Mouse (Mus musculus) hindbrain, embryonic 11.5 days (tissue): ENCODE results near the gene Siglecf. TPM values are rescaled to one million over a fixed set of nuclear protein-coding genes. Genes with fewer than 3 reads are reported as not detected.
"Not testable (repeated sequence)": the region's sequence is repeated elsewhere in the genome, so short reads cannot be mapped to it uniquely, and the experiment has no call there.

Experiments
- ATAC-seq: fragments of 200-750 bp; cut with Nextera tagmentation; 2 replicates; pipeline ENCODE4 v1.8.0; 2017; ENCODE audit warnings: mild to moderate bottlenecking, moderate TSS enrichment, moderate library complexity; ENCODE audit not compliant: low FRiP score
- DNase-seq: peaks from one replicate; pipeline ENCODE4 v3.0.0-alpha.2; 2015; ENCODE audit warnings: low spot score
- H3K27ac ChIP-seq: fragments of 300-500 bp; sonication (generic); 2 replicates; pipeline ENCODE4 v1.5.1; 2014; ENCODE audit warnings: mild to moderate bottlenecking, low read depth, low read length
- H3K27me3 ChIP-seq: fragments of 300-500 bp; sonication (generic); 2 replicates; pipeline ENCODE4 v1.6.1; 2014; ENCODE audit warnings: mild to moderate bottlenecking, low read length, moderate library complexity, mixed read lengths; ENCODE audit not compliant: control insufficient read depth, insufficient read depth
- H3K36me3 ChIP-seq: fragments of 300-500 bp; sonication (generic); 2 replicates; pipeline ENCODE4 v1.6.1; 2014; ENCODE audit warnings: mild to moderate bottlenecking, low read length, moderate library complexity, mixed read lengths; ENCODE audit not compliant: control insufficient read depth, insufficient read depth
- H3K4me1 ChIP-seq: fragments of 300-500 bp; sonication (generic); replicated peaks from 2 replicates; pipeline ENCODE4 v1.6.1; 2014; ENCODE audit warnings: low read length, mixed read lengths; ENCODE audit not compliant: control insufficient read depth, insufficient read depth
- H3K4me2 ChIP-seq: fragments of 300-500 bp; sonication (generic); replicated peaks from 2 replicates; pipeline ENCODE4 v1.6.1; 2014; ENCODE audit warnings: mild to moderate bottlenecking, low read depth, low read length
- H3K4me3 ChIP-seq: fragments of 300-500 bp; sonication (generic); 2 replicates; pipeline ENCODE4 v1.5.1; 2014; ENCODE audit warnings: low read depth, low read length
- H3K9ac ChIP-seq: fragments of 300-500 bp; sonication (generic); 2 replicates; pipeline ENCODE4 v1.6.1; 2014; ENCODE audit warnings: low read depth, low read length
- H3K9me3 ChIP-seq: fragments of 300-500 bp; sonication (generic); 2 replicates; pipeline ENCODE4 v1.6.1; 2016; ENCODE audit warnings: low read length; ENCODE audit not compliant: control insufficient read depth
- WGBS: fragments of 180-500 bp; shearing (Covaris S2); extraction: QIAGEN DNeasy Blood & Tissue Kit; methylation state at CpG from one replicate; pipeline ENCODE4 v1.1.7; 2014; 5-methylcytosine and 5-hydroxymethylcytosine counted together
- polyA plus RNA-seq: library from polyadenylated mRNA; unstranded; fragments of >200 nt; fragmentation: Nextera tagmentation; extraction: Ambion mirVana; gene quantifications from 2 replicates; pipeline ENCODE4 v1.2.1, GENCODE M21; 2014

Siglecf gene
- polyA plus RNA-seq, 1 experiment from 2014 or later: not detected

DNA sequence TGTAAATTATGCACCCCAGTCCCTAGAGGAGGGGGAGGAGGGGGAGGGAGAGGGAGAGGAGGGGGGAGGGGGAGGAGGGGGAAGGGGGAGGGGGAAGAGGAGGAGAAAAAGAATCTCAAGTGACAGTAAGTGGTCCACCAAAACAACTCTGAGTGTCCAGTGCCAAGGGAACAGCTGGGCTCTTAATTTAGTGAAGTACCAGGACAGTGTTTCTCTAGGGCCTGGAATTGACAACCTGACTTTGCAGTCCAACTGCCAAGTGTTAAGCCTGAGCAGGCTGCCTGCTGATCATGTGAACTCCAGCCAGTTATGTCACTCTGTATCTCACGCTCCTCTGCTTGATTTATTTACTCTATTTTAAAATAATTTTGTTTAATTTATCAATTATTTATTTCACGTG is 17.2 kb upstream of the Siglecf start:
- Histone ChIP-seq H3K4me1 (no peaks in the 10 kb centered on the region), H3K36me3 (no peaks in the 10 kb centered on the region), H3K4me2 (no peak overlapping the region), H3K27ac (no peak overlapping the region), H3K4me3 (no peak overlapping the region), H3K27me3 (no peaks in the 10 kb centered on the region), H3K9ac (no peak overlapping the region), H3K9me3 (no peaks in the 10 kb centered on the region)
- 68% methylated on average over 2 of the region's 2 CpGs for WGBS
- ATAC-seq: no peak
- DNase-seq: no peak

GRCm38 (mm10) chr7:43340771-43341170 is 10.4 kb upstream of the Siglecf start:
- DNase-seq: no peak
- Histone ChIP-seq H3K4me1 (no peaks in the 10 kb centered on the region), H3K4me3 (no peak overlapping the region), H3K36me3 (no peaks in the 10 kb centered on the region), H3K27me3 (no peaks in the 10 kb centered on the region), H3K9ac (no peak overlapping the region), H3K9me3 (no peaks in the 10 kb centered on the region), H3K27ac (no peak overlapping the region), H3K4me2 (no peak overlapping the region)
- ATAC-seq: no peak
- 86% methylated on average over 4 of the region's 4 CpGs for WGBS

DNA sequence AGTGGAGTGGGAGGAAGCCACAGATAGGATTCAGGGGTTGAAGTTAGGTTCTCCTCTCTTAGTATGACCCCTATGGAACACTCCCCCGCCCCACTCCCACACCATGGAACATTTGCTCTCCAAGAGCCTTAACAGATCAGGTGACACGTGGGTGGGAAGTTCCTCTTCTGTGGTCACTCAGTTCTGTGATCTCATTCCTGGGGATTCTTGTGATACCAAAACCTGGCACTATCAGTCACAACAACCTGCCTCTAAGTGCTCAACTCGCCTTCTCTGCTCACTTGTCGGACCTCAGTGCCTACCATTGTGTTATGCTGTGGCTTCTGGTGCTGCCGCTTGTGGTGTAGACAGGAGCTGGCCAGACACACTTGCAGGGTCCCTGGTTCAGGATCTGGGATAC is 8.0 kb upstream of the Siglecf start:
- Histone ChIP-seq H3K4me2 (no peak overlapping the region), H3K4me3 (no peak overlapping the region), H3K4me1 (no peaks in the 10 kb centered on the region), H3K27me3 (no peaks in the 10 kb centered on the region), H3K9ac (no peak overlapping the region), H3K36me3 (no peaks in the 10 kb centered on the region), H3K27ac (no peak overlapping the region), H3K9me3 (no peaks in the 10 kb centered on the region)
- DNase-seq (no peak), ATAC-seq (no peak)
- 81% methylated on average over 5 of the region's 5 CpGs for WGBS

GRCm38 (mm10) chr7:43344020-43344419 is 7.1 kb upstream of the Siglecf start:
- no peak for ATAC-seq
- H3K4me1 ChIP-seq: no peaks in the 10 kb centered on the region
- H3K4me3 ChIP-seq: no peak overlapping the region
- no peaks in the 10 kb centered on the region for H3K9me3 ChIP-seq
- no peak overlapping the region for H3K4me2 ChIP-seq
- 75% methylated on average over 2 of the region's 2 CpGs for WGBS
- no peaks in the 10 kb centered on the region for H3K36me3 ChIP-seq
- DNase-seq: no peak
- H3K27ac ChIP-seq: no peak overlapping the region
- H3K9ac ChIP-seq: no peak overlapping the region
- H3K27me3 ChIP-seq: no peaks in the 10 kb centered on the region

- H3K27ac ChIP-seq: no peak overlapping the region
- H3K4me2 ChIP-seq: no peak overlapping the region
- H3K4me1 ChIP-seq: no peaks in the 10 kb centered on the region
- no peak for DNase-seq
- no peak overlapping the region for H3K9ac ChIP-seq
- H3K4me3 ChIP-seq: no peak overlapping the region
- no peaks in the 10 kb centered on the region for H3K36me3 ChIP-seq
- no peaks in the 10 kb centered on the region for H3K27me3 ChIP-seq
- 77% methylated on average over 4 of the region's 4 CpGs for WGBS
- no peaks in the 10 kb centered on the region for H3K9me3 ChIP-seq
- no peak for ATAC-seq
These were observed 6.7 kb upstream of the Siglecf start for GRCm38 (mm10) chr7:43344491-43344890.

DNA sequence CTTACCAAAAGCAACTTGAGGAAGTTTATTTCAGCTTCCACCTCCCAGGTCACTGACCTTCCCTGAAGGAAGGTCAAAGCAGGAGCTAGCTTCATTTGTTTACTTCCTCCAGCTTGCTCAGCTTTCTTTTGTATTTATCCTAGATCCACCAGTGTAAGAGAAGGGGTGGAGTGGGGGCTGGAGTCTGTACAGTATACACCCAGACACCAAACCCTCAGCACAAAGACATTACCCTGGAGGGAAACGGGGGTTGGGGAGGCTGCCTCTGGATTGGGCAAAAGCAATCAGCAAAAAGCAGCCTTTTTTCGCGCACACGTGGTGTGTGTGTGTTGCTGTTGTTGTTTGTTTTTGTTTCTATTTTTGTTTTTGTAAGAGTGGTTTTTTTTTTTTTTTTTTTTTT is 5.0 kb upstream of the Siglecf start:
- WGBS: 80% methylated on average over 4 of the region's 4 CpGs
- ATAC-seq: no peak

DNA sequence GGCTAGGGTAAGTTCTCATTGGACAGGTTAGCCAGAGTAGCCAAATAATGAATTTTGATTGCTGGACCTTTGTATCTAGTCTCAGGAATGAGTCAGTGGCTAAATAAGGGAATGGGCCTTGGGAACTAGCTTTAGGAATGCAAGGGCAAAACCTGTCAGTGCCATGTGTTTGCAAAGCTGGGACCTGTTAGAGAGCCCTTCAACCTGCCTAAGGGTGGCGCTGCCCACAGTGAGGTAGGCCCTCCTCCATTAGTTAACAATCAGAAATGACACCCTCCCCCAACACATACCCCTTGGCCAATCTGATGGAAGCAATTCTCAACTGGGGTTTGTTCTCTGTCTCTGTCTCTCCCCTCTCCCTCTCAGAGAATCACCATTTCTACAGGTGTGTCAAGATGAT is 4.6 kb upstream of the Siglecf start:
- no peak overlapping the region for H3K9ac ChIP-seq
- no peaks in the 10 kb centered on the region for H3K27me3 ChIP-seq
- H3K9me3 ChIP-seq: no peaks in the 10 kb centered on the region
- WGBS: 75% methylated on average over 1 of the region's 1 CpGs
- DNase-seq (no peak), ATAC-seq (no peak)
- no peak overlapping the region for H3K4me2 ChIP-seq
- no peak overlapping the region for H3K27ac ChIP-seq
- no peaks in the 10 kb centered on the region for H3K36me3 ChIP-seq
- no peaks in the 10 kb centered on the region for H3K4me1 ChIP-seq
- H3K4me3 ChIP-seq: no peak overlapping the region

More for the DNA sequence above, 5.0 kb upstream of the Siglecf start:
- Histone ChIP-seq H3K9ac (no peak overlapping the region), H3K4me2 (no peak overlapping the region), H3K4me1 (no peaks in the 10 kb centered on the region), H3K9me3 (no peaks in the 10 kb centered on the region), H3K4me3 (no peak overlapping the region), H3K27ac (no peak overlapping the region), H3K27me3 (no peaks in the 10 kb centered on the region), H3K36me3 (no peaks in the 10 kb centered on the region)
- DNase-seq: no peak

DNA sequence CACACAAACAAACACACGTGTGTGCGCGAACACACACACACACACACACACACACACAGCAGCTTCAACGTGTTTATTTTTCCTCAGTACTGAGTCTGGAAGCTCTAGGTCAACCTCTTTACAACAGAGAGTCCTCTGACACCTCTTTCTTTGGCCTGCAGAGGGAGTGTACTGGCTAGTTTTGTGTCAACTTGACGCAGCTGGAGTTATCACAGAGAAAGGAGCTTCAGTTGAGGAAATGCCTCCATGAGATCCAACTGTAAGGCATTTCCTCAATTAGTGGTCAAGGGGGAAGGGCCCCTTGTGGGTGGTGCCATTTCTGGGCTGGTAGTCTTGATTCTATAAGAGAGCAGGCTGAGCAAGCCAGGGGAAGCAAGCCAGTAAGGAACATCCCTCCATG is 1.5 kb upstream of the Siglecf start:
- not testable (repeated sequence) for H3K27me3 ChIP-seq, H3K4me2 ChIP-seq, H3K9me3 ChIP-seq, H3K9ac ChIP-seq, H3K4me3 ChIP-seq, H3K36me3 ChIP-seq, DNase-seq, ATAC-seq, H3K27ac ChIP-seq, H3K4me1 ChIP-seq
- WGBS: 71% methylated on average over 5 of the region's 5 CpGs

DNA sequence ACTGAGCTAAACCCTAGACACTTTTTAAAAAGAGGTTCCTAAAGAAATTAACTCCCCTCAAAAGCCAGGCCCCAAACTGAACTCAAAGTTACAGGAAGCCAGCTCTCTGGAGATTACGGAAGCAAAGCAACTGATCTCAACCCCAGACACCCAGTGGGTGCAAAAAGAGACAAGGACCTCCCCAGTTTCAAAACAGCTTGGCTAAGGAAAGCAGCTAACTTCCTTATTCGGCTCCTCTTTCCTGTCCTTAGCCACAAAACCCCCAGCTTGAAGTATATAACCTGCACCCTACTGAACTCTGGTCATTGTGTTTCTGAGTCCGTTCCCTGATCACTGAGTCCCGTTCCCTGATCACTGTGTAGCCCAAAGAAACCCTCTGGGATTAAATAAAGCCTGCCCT is 2.0 kb downstream of the Siglecf start:
- no peak overlapping the region for H3K27ac ChIP-seq
- H3K9ac ChIP-seq: no peak overlapping the region
- ATAC-seq (no peak), DNase-seq (no peak)
- H3K36me3 ChIP-seq: no peaks in the 10 kb centered on the region
- no peaks in the 10 kb centered on the region for H3K27me3 ChIP-seq
- no peak overlapping the region for H3K4me2 ChIP-seq
- no peak overlapping the region for H3K4me3 ChIP-seq
- no peaks in the 10 kb centered on the region for H3K4me1 ChIP-seq
- 80% methylated on average over 4 of the region's 4 CpGs for WGBS
- H3K9me3 ChIP-seq: no peaks in the 10 kb centered on the region
